Mouse (Mus musculus): ENCODE measurements around the gene Utp4.
"Not testable (repeated sequence)": the region's sequence is repeated elsewhere in the genome, so short reads cannot be mapped to it uniquely, and the experiment has no call there.

Utp4 gene

GRCm38 (mm10) chr8:106905727-106906480, 12.5 kb downstream of the Utp4 start:
- DNase-seq (ENCODE audit: low read depth) = peak; percentile 54

DNA sequence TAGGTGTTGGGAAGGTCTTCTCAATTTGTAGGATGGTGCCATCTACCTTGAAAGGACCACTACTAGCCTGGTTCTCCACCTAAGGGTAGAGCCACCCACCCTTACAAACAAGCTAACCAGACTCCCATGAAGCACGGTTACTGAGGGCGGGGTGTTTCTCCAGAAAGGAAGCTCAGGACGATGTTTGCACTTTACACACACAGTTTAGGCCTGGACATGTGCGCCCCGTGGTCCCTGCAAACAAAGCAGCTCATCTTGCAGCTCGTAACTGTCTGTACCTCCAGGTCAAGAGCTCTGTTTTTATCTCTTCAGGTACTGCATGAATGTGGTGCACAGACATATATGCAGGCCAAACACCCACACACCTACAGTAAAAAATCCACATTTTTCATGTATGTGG, 13.2 kb downstream of the Utp4 start:
- DNase-seq (ENCODE audit: low read depth) = no peak

DNA sequence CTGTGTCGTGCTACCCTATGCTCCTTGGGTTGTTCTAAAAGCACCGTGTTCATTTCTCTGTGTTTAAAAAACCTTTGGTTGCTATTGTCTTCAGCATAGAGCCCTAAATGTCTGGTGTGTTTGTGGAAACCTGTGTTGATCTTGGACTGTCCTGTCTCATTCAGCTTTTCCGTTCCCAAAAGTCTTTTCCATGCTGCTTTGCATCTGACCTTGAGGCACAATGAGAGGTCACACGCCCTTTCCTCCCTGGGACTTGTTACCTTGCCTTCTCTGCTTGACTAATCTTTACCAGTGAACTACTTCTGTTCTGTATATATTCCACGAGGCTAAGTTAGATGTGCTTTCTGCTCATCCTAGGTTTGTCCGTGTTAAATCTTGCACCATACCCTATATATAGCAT, 14.0 kb downstream of the Utp4 start:
- DNase-seq (ENCODE audit: low read depth) = no peak

GRCm38 (mm10) chr8:106908291-106908690, 14.9 kb downstream of the Utp4 start:
- no peak for DNase-seq (ENCODE audit: low read depth)

- DNase-seq (ENCODE audit: low read depth) = no peak
Observed at GRCm38 (mm10) chr8:106913631-106914030, 20.2 kb downstream of the Utp4 start.

GRCm38 (mm10) chr8:106919721-106920394, 26.4 kb downstream of the Utp4 start:
- DNase-seq (ENCODE audit: low read depth) = no peak

DNA sequence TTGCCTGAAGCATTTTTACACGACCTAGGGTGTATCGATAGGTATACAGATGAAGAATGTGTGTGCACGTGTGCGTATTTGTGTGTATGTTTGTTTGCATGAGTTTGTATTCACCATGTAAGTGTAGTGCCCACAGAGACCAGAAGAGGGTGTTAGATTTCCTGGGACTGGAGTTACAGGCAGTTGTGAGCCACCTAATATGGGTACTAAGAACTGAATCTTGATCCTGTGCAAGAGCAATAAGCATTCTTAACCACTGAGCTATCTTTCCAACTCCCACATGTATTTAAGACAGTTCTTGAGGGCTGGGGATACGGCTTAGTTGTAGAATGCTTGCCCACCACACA, 26.9 kb downstream of the Utp4 start:
- DNase-seq (ENCODE audit: low read depth) = no peak

GRCm38 (mm10) chr8:106924057-106924456, 30.6 kb downstream of the Utp4 start:
- DNase-seq (ENCODE audit: low read depth) = no peak

DNA sequence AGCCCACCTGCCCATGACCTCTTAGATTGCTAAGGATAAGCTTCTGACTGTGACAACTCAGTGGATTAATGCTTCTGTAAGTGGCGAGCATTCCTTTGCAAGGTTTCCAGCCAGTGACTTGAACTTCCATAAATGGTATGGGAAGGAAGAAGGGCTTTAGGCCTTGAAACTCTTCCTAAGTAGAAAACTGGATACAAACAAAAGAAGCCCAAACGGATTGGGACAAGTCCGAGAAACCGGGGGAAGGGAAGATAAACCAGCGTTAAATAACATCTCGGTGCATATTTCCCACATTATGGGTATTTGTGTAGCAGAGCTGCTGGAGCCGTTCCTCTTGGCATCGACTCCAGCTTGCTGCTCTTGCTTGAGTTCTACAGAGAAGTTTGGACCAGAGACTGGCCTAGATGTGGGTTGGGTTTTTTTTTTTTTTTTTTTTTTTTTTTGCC, 31.5 kb downstream of the Utp4 start:
- no peak for DNase-seq (ENCODE audit: low read depth)

- no peak for DNase-seq (ENCODE audit: low read depth)
Observed at GRCm38 (mm10) chr8:106925446-106925845, 32.0 kb downstream of the Utp4 start.

GRCm38 (mm10) chr8:106927247-106927646, 33.8 kb downstream of the Utp4 start:
- DNase-seq (ENCODE audit: low read depth) = peak; percentile 66

DNA sequence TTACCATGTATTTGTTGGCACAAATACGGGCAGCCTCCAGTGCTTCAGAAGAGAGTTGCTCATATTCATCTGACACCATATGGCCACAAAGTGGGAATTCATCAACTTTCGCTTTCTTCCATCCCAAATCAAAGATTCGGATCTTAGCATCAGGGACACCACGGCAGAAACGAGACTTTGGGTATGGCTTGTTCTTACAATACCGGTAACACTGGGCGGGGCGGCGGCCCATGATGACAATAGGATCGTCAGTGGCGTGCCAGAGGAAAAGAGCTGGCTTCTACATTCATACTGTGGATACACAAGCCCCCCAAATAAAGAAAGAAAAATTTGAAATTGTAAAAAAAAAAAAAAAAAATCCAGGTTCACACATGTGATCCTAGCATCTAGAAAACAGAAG, 34.7 kb downstream of the Utp4 start:
- not testable (repeated sequence) for DNase-seq (ENCODE audit: low read depth)

GRCm38 (mm10) chr8:106929155-106929913, 35.9 kb downstream of the Utp4 start:
- no peak for DNase-seq (ENCODE audit: low read depth)

GRCm38 (mm10) chr8:106929921-106930320, 36.5 kb downstream of the Utp4 start:
- no peak for DNase-seq (ENCODE audit: low read depth)

GRCm38 (mm10) chr8:106932376-106933065, 39.1 kb downstream of the Utp4 start:
- no peak for DNase-seq (ENCODE audit: low read depth)

DNA sequence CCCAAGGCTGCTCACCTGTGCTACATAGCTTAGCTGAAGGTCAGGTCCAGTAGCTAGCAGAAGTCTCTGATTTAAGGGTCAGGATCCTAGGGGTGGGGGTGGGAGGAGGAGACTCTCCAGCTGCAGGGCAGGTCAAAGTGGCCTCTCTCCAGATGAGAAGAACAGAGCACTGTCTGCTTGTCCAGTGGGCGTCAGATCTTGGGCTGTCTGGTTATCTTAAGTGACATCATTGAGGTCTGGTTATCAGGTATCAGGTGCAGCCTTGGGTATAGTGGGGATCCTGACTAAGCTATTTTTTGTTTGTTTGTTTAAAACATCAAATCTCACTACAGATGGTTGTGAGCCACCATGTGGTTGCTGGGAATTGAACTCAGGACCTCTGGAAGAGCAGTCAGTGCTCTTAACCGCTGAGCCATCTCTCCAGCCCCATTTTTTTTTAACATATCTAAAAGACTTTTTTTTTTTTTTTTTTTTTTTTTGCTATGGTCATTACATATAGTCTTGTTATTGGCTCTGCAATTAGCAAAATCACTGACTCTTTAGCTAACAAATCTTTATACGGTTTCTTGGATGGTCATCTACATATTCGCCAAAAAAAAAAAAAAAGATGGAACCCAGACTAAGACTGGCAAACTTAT, 40.2 kb downstream of the Utp4 start:
- no peak for DNase-seq (ENCODE audit: low read depth)

DNA sequence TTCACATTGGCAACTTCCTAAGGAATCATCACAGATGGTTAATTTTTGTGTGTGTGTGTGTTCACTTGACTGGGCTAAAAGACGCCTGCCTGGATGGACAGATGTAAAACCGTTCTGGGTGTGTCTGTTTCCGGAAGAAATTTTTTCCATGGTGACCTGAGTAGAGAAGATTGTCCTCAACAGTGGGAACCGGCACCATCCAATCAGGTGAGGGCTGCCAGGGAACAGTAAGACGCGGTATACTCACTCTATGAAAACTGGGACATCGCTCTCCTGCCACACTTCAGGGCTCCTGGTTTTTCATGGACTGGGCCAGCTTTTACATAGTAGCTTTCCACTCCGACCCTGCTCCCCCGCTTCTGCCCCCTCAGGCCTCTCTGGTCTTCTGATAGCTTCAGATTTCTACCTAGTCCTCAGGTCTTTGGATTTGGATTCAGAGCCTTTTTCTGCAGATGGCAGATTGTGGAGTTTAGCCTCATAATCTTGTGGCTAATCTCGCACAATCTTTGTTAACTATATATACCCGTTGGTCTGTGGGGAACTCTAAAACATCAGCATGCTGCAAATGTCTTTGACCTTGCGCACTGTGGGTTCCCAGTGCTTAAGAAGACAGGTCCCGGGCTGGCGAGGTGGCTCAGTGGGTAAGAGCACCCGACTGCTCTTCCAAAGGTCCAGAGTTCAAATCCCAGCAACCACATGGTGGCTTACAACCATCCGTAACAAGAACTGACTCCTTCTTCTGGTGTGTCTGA, 41.0 kb downstream of the Utp4 start:
- DNase-seq (ENCODE audit: low read depth) = no peak

GRCm38 (mm10) chr8:106935324-106935869, 42.0 kb downstream of the Utp4 start, which contains the start of gene Sntb2:
TSS of gene Sntb2 (plus strand) at chr8:106935750.
- DNase-seq (ENCODE audit: low read depth) = peak; percentile 93

DNA sequence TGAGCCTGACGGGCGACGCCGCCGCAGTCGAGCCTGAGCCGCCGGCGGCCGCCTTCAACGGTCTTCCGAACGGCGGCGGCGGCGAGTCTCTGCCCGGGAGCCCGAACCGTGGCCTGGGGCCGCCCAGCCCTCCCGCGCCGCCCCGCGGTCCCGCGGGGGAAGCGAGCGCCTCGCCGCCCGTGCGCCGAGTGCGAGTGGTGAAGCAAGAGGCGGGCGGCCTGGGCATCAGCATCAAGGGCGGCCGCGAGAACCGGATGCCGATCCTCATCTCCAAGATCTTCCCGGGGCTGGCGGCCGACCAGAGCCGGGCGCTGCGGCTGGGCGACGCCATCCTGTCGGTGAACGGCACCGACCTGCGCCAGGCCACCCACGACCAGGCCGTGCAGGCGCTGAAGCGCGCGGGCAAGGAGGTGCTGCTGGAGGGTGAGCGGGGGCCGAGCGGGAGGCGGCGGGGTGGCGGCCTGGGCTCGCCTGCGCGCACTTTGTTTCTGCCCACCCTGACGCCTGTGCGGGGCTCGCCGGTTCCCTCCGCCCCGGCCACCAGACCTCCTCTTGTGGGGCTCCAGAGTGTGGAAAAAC, 42.6 kb downstream of the Utp4 start:
- no peak for DNase-seq (ENCODE audit: low read depth)

- DNase-seq (ENCODE audit: low read depth) = peak; percentile 73
Observed at GRCm38 (mm10) chr8:106936478-106937051, 43.1 kb downstream of the Utp4 start.

Measured in 416B (cell line).